Mouse (Mus musculus): ENCODE data around the gene Slc7a14. TPM values are rescaled to one million over a fixed set of nuclear protein-coding genes. Genes with fewer than 3 reads are reported as not detected.

Gene Slc7a14
- total RNA-seq, 1 experiment, result 0.18 TPM

DNA sequence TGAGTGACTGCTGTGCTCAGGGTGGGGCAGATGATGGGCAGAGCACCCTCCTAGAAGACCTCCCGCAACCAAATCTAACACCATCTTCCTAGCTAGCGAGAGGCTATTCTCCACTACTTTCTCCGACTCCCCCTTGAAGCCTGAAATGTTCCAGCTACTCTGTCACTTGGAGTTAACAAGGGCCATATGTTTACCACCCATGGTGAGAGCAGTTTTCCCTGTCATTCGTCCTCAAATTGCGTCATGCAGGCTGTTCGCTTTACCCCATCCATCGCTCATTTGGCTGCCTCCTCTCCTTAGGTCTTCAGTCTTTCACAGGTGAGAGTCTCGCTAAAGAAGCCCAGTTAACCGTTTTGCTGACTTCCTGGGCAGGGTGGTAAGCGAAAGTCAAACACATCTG lies 118.8 kb downstream of the Slc7a14 start:
- no peaks in the 10 kb centered on the region for H3K36me3 ChIP-seq (ENCODE audit: control insufficient read depth, insufficient read depth, low read length, poor library complexity, severe bottlenecking)
- H3K9ac ChIP-seq (ENCODE audit: insufficient read depth, low read depth, low read length, poor library complexity, severe bottlenecking), result no peak overlapping the region
- TF ChIP-seq MAFK (IDR thresholded peaks at IDR 0.05; ENCODE audit: insufficient read depth, low read depth, low read length) (no peak), HCFC1 (IDR thresholded peaks at IDR 0.05; ENCODE audit: borderline replicate concordance, insufficient read depth, low read length) (no peak), ZNF384 (IDR thresholded peaks at IDR 0.05; ENCODE audit: low read depth, low read length) (no peak), CHD2 (IDR thresholded peaks at IDR 0.05; ENCODE audit: low read depth, low read length) (no peak), ZC3H11A (IDR thresholded peaks at IDR 0.05; ENCODE audit: borderline replicate concordance, low read depth, low read length) (no peak)
- no peak overlapping the region for H3K27ac ChIP-seq (ENCODE audit: insufficient read depth, low read depth, low read length, poor library complexity, severe bottlenecking)
- peaks cover 3% of the 10 kb centered on the region; the same call in 1 of the 2 replicates for H3K9me3 ChIP-seq (ENCODE audit: control insufficient read depth, insufficient read depth, low read depth, low read length)
- H3K4me1 ChIP-seq (ENCODE audit: control insufficient read depth in 2 of 2, insufficient read depth in 2 of 2, low read length in 2 of 2, poor library complexity in 1 of 2), result no peaks in the 10 kb centered on the region
- DNase-seq (ENCODE audit: low read depth, low spot score), result no peak
- in situ Hi-C loops (cut with MboI; ENCODE audit: low sequenced_read_pairs in 2 of 2, unreplicated experiment in 2 of 2), result no loop called here
- no peak overlapping the region for H3K4me3 ChIP-seq (ENCODE audit: insufficient read depth in 1 of 2, low read depth in 1 of 2, low read length in 2 of 2, poor library complexity in 1 of 2, severe bottlenecking in 1 of 2)

DNA sequence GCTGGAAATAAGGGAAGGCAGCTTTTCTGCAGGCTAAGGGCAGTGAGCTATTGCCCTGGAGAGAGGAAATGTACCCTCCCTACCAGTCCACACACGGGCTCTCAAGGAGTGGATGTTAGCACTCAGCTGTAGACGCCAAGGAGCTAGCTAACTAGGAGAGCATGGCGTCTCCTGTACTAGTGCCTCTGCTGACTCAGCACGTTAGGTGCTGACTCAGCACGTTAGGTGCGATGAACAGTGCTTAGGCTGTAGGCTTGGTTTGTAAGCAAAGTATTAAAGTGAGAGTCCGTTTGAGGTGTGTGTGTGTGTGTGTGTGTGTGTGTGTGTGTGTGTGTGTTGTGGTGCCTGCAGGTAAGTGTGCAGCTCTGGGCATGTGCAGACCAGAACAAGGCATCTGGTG lies 119.8 kb downstream of the Slc7a14 start:
- DNase-seq (ENCODE audit: low read depth, low spot score), result no peak
- Histone ChIP-seq H3K4me3 (ENCODE audit: insufficient read depth in 1 of 2, low read depth in 1 of 2, low read length in 2 of 2, poor library complexity in 1 of 2, severe bottlenecking in 1 of 2) (no peak overlapping the region), H3K4me1 (ENCODE audit: control insufficient read depth in 2 of 2, insufficient read depth in 2 of 2, low read length in 2 of 2, poor library complexity in 1 of 2) (no peaks in the 10 kb centered on the region), H3K27ac (ENCODE audit: insufficient read depth, low read depth, low read length, poor library complexity, severe bottlenecking) (no peak overlapping the region), H3K36me3 (ENCODE audit: control insufficient read depth, insufficient read depth, low read length, poor library complexity, severe bottlenecking) (no peaks in the 10 kb centered on the region), H3K9ac (ENCODE audit: insufficient read depth, low read depth, low read length, poor library complexity, severe bottlenecking) (no peak overlapping the region), H3K9me3 (ENCODE audit: control insufficient read depth, insufficient read depth, low read depth, low read length) (peaks cover 3% of the 10 kb centered on the region; the same call in 1 of the 2 replicates)
- peak; percentile 98 for TF ChIP-seq MAFK (IDR thresholded peaks at IDR 0.05; ENCODE audit: insufficient read depth, low read depth, low read length)
- no peak for TF ChIP-seq ZNF384 (IDR thresholded peaks at IDR 0.05; ENCODE audit: low read depth, low read length)
- in situ Hi-C loops (cut with MboI; ENCODE audit: low sequenced_read_pairs in 2 of 2, unreplicated experiment in 2 of 2), result no loop called here

DNA sequence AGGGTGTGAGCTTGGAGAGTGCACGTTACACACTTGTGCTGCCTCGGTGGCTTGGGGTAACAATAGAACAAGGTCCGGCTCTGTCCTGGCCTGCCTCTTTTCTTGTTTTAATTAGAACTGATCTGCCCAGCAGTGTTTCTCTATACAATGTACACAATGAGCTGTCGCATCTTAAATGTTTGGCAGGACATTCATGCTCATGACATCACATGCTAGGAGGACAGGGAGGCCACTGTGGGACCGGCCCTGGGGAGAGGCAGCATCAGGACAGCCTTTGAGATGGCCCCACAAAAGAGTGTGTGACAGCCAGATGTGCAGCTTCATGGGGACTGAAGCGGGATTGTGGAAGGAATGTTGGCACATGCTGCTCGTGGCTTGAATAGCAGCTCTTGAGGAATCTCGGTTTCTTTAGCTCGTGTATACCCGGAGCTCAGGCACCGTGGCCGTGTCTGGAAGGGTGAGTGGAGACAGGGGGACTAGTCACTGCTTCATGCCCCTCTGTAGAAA lies 143.8 kb downstream of the Slc7a14 start:
- in situ Hi-C loops (cut with MboI; ENCODE audit: low sequenced_read_pairs in 2 of 2, unreplicated experiment in 2 of 2), result no loop called here
- no peaks in the 10 kb centered on the region; a peak in 2 of 4 replicates for H3K4me1 ChIP-seq (ENCODE audit: control insufficient read depth in 2 of 2, insufficient read depth in 2 of 2, low read length in 2 of 2, poor library complexity in 1 of 2)
- DNase-seq (ENCODE audit: low read depth, low spot score), result no peak
- TF ChIP-seq MAFK (IDR thresholded peaks at IDR 0.05; ENCODE audit: insufficient read depth, low read depth, low read length), result no peak
- TF ChIP-seq CHD2 (IDR thresholded peaks at IDR 0.05; ENCODE audit: low read depth, low read length), result no peak
- no peak for TF ChIP-seq ZC3H11A (IDR thresholded peaks at IDR 0.05; ENCODE audit: borderline replicate concordance, low read depth, low read length)
- TF ChIP-seq HCFC1 (IDR thresholded peaks at IDR 0.05; ENCODE audit: borderline replicate concordance, insufficient read depth, low read length), result no peak
- TF ChIP-seq ZNF384 (IDR thresholded peaks at IDR 0.05; ENCODE audit: low read depth, low read length), result no peak
- no peak overlapping the region for H3K4me3 ChIP-seq (ENCODE audit: insufficient read depth in 1 of 2, low read depth in 1 of 2, low read length in 2 of 2, poor library complexity in 1 of 2, severe bottlenecking in 1 of 2)
- no peaks in the 10 kb centered on the region for H3K9me3 ChIP-seq (ENCODE audit: control insufficient read depth, insufficient read depth, low read depth, low read length)
- H3K9ac ChIP-seq (ENCODE audit: insufficient read depth, low read depth, low read length, poor library complexity, severe bottlenecking), result no peak overlapping the region
- H3K36me3 ChIP-seq (ENCODE audit: control insufficient read depth, insufficient read depth, low read length, poor library complexity, severe bottlenecking), result no peaks in the 10 kb centered on the region
- H3K27ac ChIP-seq (ENCODE audit: insufficient read depth, low read depth, low read length, poor library complexity, severe bottlenecking), result no peak overlapping the region

DNA sequence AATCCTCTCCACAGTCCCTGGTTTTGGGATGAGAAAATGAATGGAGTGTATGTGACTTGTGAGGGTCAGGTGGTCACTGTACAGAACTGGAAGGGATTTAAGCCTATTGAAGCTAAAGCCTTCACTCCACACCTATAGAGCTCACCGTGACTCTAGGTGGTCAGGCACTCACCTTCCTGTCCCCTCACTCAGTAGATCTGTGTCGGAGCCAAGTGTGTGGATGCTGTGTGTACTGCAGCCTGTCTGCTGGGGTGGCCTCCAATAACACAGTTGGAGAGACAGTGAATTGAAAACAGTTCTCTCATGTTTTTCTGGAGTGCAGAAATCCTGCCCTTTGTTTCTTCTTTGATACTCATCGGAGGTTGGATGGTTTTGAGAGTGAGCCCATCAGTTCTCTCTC lies 144.4 kb downstream of the Slc7a14 start:
- DNase-seq (ENCODE audit: low read depth, low spot score), result no peak
- TF ChIP-seq ZNF384 (IDR thresholded peaks at IDR 0.05; ENCODE audit: low read depth, low read length) (no peak), MAFK (IDR thresholded peaks at IDR 0.05; ENCODE audit: insufficient read depth, low read depth, low read length) (no peak), CHD2 (IDR thresholded peaks at IDR 0.05; ENCODE audit: low read depth, low read length) (no peak), HCFC1 (IDR thresholded peaks at IDR 0.05; ENCODE audit: borderline replicate concordance, insufficient read depth, low read length) (no peak), ZC3H11A (IDR thresholded peaks at IDR 0.05; ENCODE audit: borderline replicate concordance, low read depth, low read length) (no peak)
- Histone ChIP-seq H3K9me3 (ENCODE audit: control insufficient read depth, insufficient read depth, low read depth, low read length) (no peaks in the 10 kb centered on the region), H3K4me3 (ENCODE audit: insufficient read depth in 1 of 2, low read depth in 1 of 2, low read length in 2 of 2, poor library complexity in 1 of 2, severe bottlenecking in 1 of 2) (no peak overlapping the region), H3K4me1 (ENCODE audit: control insufficient read depth in 2 of 2, insufficient read depth in 2 of 2, low read length in 2 of 2, poor library complexity in 1 of 2) (no peaks in the 10 kb centered on the region; a peak in 2 of 4 replicates), H3K27ac (ENCODE audit: insufficient read depth, low read depth, low read length, poor library complexity, severe bottlenecking) (no peak overlapping the region), H3K9ac (ENCODE audit: insufficient read depth, low read depth, low read length, poor library complexity, severe bottlenecking) (no peak overlapping the region), H3K36me3 (ENCODE audit: control insufficient read depth, insufficient read depth, low read length, poor library complexity, severe bottlenecking) (no peaks in the 10 kb centered on the region)
- in situ Hi-C loops (cut with MboI; ENCODE audit: low sequenced_read_pairs in 2 of 2, unreplicated experiment in 2 of 2), result no loop called here

DNA sequence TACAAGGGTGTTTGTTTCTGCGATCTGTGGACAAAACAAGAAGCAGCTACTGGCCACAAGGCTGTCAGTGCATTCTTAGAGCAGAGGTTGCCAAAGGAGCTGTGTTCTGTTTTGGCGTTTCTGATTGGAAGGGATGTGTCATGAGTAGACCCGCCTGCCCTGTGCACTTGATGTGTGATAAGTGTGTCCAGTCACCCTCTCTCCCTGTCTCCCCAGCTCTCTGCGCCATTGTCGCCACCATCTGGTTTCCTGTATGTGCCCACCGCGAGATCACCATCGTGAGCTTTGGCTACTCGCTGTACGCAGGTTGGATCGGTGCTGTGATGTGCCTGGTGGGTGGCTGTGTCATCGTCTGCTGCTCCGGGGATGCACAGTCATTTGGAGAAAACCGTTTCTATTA lies 147.3 kb downstream of the Slc7a14 start:
- no peak overlapping the region for H3K27ac ChIP-seq (ENCODE audit: insufficient read depth, low read depth, low read length, poor library complexity, severe bottlenecking)
- no peaks in the 10 kb centered on the region for H3K9me3 ChIP-seq (ENCODE audit: control insufficient read depth, insufficient read depth, low read depth, low read length)
- H3K4me3 ChIP-seq (ENCODE audit: insufficient read depth in 1 of 2, low read depth in 1 of 2, low read length in 2 of 2, poor library complexity in 1 of 2, severe bottlenecking in 1 of 2), result peak overlapping the region in 1 of 2 experiments; percentile 46; a peak in 1 of 4 replicates
- no peak for DNase-seq (ENCODE audit: low read depth, low spot score)
- H3K36me3 ChIP-seq (ENCODE audit: control insufficient read depth, insufficient read depth, low read length, poor library complexity, severe bottlenecking), result no peaks in the 10 kb centered on the region
- no peak overlapping the region for H3K9ac ChIP-seq (ENCODE audit: insufficient read depth, low read depth, low read length, poor library complexity, severe bottlenecking)
- H3K4me1 ChIP-seq (ENCODE audit: control insufficient read depth in 2 of 2, insufficient read depth in 2 of 2, low read length in 2 of 2, poor library complexity in 1 of 2), result no peaks in the 10 kb centered on the region; a peak in 2 of 4 replicates
- in situ Hi-C loops (cut with MboI; ENCODE audit: low sequenced_read_pairs in 2 of 2, unreplicated experiment in 2 of 2), result no loop called here
- TF ChIP-seq MAFK (IDR thresholded peaks at IDR 0.05; ENCODE audit: insufficient read depth, low read depth, low read length), result no peak
- no peak for TF ChIP-seq CHD2 (IDR thresholded peaks at IDR 0.05; ENCODE audit: low read depth, low read length)
- no peak for TF ChIP-seq ZNF384 (IDR thresholded peaks at IDR 0.05; ENCODE audit: low read depth, low read length)
- no peak for TF ChIP-seq ZC3H11A (IDR thresholded peaks at IDR 0.05; ENCODE audit: borderline replicate concordance, low read depth, low read length)
- no peak for TF ChIP-seq HCFC1 (IDR thresholded peaks at IDR 0.05; ENCODE audit: borderline replicate concordance, insufficient read depth, low read length)
